Mouse (Mus musculus) megakaryocyte, adult 5-6 weeks (primary cell): Measurements from ENCODE around the gene Clgn. TPM values are rescaled to one million over a fixed set of nuclear protein-coding genes. Genes with fewer than 3 reads are reported as not detected.
"Not testable (repeated sequence)": the region's sequence is repeated elsewhere in the genome, so short reads cannot be mapped to it uniquely, and the experiment has no call there.

ENCODE experiments used
- ATAC-seq: 2 replicates; pipeline ENCODE4 v1.8.0; 2016; ENCODE audit warnings: mild to moderate bottlenecking, inconsistent platforms; ENCODE audit not compliant: poor library complexity, severe bottlenecking
- total RNA-seq, 2 experiments: library from RNA; stranded (forward) in 1 of 2; stranded (reverse) in 1 of 2; fragments of 153-499, 151-499 nt in 1 of 2; fragments of 221-1000, 200-1000 nt in 1 of 2; gene quantifications; 2 replicates each; pipeline versions ENCODE4 v1.2.3 to v1.2.4; 2015 to 2017

The Clgn gene
- total RNA-seq, 2 experiments from 2014 or later = not detected

DNA sequence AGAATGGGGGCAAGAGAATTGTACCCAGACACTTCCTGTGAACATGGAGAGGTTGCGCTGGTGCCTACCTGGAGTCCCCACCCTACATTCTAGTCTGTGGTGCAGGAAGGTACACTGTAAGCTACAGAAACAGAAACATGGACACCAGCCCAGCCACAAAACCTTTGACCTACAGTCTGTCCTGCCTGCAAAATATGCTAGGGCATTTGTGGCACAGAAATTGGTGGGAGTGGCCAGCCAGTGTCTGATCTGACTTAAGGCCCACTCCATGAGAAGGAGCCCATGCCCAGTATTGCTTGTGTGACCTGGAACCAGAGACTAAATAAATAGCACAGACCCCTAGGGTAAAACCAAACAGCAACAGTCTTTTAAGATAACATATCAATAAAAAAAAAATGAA lies 31.7 kb downstream of the Clgn start:
- no peak for ATAC-seq

DNA sequence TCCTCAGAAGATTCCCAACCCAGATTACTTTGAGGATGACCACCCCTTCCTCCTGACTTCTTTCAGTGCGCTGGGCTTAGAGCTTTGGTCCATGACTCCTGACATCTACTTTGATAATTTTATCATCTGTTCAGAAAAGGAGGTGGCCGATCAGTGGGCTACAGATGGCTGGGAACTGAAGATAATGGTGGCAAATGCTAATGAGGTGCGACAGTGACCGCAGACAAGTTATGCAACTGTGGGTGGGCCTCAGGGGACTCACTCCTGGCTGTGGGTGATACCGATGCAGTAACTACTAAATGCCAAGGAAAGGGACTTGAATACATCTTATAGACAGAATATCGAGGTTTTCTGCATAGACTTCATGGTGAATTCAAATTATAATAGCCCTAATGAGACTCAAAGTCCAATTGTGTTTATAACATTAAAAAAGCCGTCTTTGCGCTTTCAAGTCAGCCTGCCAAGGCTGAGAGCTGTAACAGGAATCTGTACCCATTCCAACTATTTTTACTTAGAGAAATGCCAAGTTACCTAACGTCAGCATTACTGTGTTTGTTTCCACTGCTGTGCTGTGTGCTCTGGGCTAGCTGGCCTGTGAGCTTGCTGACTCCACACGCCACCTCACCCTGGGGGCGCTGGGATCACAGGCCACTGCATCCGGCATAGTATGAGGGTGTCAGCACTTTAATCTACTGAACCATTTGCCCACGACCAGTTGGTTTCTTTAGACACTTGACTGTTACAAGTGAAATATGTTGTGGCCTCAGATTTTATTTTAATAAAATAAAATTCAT lies 33.6 kb downstream of the Clgn start:
- ATAC-seq = peak; percentile 56

DNA sequence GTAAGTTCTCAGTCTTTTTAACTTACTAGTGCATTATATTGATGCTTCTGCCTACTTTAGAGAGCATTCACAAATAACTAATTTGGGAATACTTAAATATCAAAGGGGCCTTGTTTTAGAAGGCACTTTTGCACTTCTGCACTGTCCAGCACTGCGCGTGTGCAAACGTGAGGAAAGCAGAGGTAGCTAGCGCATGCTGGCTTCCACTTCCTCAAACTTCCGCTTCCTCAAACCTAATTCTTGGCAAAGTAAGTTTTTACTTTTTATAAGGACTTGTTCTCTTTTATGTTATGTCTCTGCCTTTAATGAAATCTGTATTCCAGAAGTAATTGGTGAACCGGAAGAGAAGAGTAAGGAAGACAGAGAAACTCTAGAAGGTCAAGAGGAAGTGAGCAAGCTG lies 35.5 kb downstream of the Clgn start:
- peak; percentile 77 for ATAC-seq

DNA sequence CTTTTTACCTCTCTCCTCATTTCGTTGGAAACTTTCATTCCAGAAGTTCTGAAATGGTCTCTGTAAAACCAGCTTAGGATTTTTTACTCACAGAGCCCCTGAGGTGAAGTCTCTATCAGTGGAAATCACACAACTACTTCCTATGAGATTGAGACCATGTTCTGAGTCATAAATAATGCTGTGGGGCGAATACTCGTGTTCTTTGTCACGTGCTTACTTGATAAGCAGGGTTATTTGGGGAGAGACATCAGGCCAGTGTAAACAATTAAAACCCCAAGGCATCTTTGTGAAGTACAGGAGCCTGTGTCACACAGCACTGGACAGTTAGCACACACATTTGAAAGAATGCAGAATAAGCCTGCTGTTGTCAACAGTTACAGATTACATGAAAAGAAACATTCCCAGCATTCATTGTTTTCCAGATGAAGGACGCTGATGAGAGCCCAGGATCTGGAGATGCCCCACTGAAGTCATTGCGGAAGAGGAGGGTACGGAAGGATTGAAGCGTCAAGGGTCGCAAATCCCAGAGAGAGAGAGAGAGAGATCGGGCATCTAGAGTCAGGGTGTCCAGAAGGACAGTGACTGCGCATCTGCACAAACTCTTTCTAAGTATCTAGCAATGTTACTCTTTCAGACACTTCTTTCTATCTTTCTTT lies 36.6 kb downstream of the Clgn start:
- ATAC-seq = no peak

DNA sequence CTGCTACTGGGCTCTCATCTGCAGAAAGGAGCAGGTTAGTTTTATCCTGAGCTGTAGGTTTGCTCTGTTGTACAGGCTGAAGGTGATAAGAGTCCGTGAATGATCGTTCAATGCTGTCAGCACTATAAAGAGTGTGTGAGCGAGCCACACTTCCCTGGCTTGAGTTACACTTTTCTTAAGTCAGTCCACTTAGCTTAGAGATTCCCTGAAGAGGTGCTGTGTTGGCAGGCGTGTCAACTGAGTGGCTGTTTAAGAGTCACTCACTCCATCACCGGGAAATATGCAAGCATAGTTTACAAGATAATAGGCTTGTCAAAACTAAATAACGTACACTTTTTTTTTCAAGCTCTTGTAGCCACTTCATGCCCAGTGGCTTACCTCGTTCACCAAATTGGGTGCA lies 37.3 kb downstream of the Clgn start:
- ATAC-seq = no peak

DNA sequence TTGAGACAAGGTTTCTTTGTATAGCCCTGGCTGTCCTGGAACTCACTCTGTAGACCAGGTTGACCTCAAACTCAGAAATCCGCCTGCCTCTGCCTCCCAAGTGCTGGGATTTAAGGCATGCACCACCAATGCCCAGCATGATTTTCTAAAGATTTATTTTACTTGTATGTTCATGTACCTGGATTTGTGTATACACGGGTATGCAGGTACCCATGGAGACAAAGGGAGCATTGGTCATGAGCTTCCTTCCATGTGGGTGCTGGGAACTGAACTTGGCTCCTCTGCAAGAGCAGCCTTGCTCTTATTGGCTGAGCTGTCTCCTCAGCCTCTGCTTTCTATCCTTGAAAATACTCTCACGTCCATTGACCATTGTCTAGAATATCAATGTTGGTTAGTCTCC lies 39.0 kb downstream of the Clgn start:
- ATAC-seq = not testable (repeated sequence)

DNA sequence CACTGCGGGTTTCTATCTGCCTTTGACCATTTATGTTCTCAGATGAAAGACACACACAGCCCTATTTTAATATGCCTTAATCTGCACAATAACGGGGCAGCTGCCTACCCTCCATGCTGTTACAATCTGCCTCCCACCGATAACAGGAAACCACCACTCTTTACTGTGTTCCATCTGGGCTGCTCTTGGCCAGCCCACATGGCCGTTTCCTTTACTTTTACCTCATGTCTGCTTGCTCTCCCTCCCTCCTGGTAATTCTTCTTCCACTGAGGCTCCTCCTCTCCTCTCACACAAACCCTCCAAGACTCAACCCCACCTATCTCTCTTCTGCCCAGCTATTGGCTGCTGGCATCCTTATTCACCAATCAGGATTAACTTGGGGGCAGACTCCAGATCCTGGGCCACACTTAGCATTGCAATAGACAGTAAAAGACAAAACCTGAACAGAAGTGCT lies 39.4 kb downstream of the Clgn start:
- ATAC-seq = peak; percentile 53

DNA sequence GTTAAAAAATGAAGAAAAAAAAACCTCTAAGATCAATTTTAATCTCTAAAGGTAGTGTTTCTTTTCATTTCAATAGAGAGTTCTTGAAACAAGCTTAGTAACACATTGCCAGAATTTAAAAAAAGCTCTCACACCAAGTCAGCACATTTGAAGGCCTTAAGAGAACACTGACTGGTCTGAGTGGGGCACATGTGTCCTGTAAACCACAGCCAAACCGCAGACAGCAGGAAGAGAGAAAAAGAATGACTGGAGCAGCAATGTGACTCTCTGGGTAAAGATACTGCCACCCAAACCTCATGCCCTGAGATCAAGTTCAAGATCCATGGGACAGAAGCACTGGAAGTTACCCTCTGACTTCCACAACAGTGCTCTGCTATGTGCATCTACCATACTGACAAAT lies 47.4 kb downstream of the Clgn start:
- ATAC-seq = no peak

DNA sequence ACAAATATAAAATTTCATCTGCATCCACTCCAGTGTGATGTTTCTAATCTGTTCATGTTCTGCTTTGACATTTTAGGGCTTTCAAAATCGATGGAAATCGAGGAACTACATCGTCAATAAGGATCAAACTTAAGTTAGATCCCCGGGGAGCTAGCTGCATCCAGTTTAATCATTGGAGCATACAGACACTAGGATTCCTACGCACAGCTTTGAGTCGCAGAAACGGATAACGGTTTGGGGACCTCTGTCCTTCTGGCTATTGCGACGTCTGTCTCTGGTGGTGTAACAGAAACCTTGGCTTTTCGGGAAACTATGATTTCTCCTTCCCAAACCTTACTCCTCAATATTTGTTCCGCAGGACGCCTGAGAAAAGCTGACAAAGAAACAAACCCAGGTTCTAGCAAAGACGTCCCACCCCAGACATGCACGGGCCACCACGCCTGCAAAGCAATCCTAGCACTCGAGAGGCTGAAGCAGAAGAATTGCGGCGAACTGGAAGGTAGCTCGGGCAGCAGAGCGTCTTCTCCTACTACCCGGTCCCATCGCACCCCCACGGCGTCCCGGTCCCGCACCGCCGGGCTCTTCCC lies 52.1 kb downstream of the Clgn start:
- ATAC-seq = no peak

DNA sequence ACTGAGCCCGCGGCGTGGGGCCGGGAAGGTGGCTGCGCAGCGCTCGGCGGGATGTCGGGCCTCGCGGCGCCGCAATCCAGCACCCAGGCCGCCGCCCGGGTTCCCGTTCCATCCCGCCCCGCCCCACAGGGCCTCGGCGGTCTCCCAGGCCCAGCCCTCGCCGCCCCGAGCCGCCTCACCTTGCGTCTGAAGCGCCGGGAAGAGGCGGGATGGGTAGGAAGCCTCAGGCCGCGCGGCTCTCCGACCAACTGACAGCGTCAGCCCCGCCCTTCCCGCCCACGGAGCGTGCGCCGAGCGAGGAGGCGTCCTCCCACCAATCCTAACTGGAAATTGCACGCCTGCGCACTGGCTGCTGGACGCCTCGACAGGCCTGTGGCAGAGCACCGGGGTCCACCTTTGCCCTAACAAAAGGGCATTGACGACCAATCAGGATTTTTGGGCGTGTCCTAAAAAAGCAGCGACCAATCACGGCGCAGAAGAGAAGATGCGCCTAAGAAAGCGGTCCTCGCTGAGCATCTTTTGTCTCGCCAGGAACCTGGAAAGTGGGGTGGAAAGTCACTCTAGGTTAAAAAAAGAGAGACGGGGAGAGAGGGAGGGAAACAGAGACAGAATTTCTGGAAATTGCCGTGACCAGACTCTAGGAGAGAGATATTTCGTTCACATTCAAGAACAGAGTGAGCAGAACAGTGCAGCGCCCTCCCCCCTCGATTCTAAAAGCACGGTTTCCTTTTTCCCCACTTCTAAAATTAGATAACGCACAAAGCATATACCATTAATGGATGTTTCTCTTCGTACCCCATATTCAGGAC lies 52.8 kb downstream of the Clgn start:
- peak; percentile 97 for ATAC-seq

DNA sequence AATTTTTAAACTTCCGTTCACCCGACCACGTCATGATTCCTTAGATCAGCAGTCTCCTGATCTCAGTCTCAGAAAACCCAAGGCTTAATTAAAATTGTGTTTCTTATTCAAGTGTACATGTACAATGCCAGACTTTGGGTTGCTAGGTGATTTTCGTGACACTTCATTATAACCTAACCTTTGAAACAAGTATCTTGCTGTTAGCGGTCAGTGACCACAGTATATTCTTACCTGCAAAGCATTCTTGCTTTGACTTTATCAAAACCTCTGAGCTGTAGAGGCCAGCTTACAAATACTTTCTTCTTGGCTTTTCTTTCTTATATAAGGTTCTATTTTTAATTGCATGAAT lies 53.4 kb downstream of the Clgn start:
- no peak for ATAC-seq

DNA sequence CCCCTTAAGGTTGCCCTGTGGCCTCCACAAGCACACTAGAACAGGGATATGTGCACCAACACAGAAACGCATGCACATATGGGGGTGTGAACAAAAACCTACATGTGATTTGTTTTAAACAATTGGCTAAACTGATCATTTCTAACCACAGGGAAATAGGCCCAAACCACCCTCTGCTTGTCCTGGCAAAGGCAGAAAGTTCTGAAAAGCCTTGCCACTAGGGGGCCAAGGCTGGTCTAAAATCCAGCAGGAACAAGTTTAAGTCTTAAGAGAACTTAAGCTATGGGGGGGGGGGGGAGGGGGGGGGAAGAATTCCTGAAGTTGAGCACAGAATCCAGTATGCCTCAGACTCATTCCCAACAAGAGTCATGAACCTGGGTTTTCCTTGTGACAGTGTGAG lies 60.3 kb downstream of the Clgn start:
- peak; percentile 45 for ATAC-seq

DNA sequence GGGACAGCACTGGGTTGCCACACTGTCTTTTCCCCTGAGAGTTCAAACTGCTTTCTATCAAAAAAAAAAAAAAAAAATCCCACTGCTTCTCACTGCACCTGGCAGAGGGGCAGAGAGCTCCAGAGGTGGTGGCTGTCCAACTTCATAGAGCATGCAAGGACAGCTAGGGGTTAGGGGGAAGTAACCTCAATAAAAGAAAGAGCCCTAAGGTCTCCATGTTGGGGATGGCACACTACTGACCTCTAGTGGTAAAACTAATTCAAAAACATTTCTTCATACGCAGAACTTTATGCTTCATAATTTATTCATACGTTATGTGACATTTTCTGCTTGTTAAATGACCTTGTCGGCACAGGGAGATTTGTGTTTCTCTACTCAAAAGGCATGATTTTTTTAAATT lies 61.4 kb downstream of the Clgn start:
- ATAC-seq = peak; percentile 92

DNA sequence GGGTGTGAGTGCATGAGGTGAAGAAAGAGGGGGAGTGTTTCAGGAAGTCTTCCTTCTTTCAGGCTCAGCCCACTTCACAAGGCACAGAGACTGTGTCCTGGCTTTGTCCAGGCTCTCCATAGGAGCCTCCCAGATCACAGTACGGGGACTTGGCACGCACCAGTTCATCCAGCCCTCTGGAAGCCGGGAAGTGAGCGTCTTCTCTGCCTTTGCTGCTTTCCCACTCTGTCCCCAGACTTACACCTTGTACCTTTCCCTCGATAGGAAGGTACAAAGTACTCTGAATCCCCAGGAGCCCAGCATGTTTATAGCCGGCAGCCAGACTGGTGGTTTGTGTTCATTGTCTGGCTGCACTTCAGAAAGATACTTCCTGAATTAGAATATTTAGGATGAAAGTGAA lies 67.5 kb downstream of the Clgn start:
- ATAC-seq = no peak

DNA sequence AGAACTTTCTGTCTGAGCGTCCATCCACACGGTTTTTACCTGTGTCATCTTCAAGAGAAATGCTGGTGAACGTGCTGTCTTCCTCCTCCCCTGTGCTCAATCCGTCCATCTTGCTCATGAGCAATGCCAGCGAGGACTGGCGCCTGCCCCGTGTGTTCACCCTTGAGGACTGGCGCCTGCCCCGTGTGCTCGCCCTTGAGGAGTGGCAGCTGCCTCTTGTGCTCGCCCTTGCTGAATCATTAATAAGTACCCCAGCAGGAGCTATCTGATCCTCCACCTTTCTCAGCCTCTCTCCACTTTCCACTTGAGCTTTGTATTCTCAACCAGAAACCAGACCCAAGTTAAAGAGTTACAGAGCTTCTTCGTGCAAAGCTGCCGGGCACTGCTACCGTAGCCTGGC lies 68.6 kb downstream of the Clgn start, which contains the start of gene Scoc:
Gene Scoc (minus strand): TSS at position 170 of the 400 bp plus-strand sequence.
- ATAC-seq = no peak

DNA sequence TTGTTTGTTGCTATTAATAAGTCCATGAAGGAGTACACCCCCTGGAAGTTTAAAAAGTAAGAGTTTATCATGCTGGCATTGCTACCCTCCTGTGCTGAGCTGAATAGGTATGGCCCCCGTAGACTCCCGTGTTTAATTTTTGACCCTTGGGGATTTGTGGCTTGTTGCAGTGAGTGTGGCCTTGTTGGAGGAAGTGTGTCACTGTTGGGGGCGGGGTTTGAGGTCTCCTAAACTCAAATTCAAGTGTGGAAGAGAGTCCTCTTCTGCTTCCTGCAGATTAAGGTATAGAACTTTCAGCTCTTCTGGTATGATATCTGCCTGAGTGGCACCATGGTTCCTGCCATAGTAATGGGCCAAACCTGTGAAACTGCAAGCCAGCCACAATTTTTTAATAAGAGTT lies 69.9 kb downstream of the Clgn start:
- ATAC-seq = no peak

Other genes with a start within 250 kb of the Clgn start
- 6.5 and 9.3 TPM in 2 replicates for gene Tbc1d9, start 224.5 kb upstream of the Clgn start, total RNA-seq (2015)
- 13.4 and 18.6 TPM in 2 replicates for gene Tbc1d9, start 224.5 kb upstream of the Clgn start, total RNA-seq (2017)
- 0.29 and 0.89 TPM in 2 replicates for gene Gm10645, start 223.7 kb upstream of the Clgn start, total RNA-seq (2015)
- 0.51 TPM in 1 of 2 replicates, not detected in the other for gene Gm10645, start 223.7 kb upstream of the Clgn start, total RNA-seq (2017)
- gene Ucp1, start 99.5 kb upstream of the Clgn start, total RNA-seq (2015) = not detected in 2 replicates
- gene Ucp1, start 99.5 kb upstream of the Clgn start, total RNA-seq (2017) = 0.07 TPM in 1 of 2 replicates, not detected in the other
- gene Elmod2, start 57.4 kb upstream of the Clgn start, total RNA-seq (2015) = 17.1 and 18.8 TPM in 2 replicates
- 20.2 and 23.3 TPM in 2 replicates for gene Elmod2, start 57.4 kb upstream of the Clgn start, total RNA-seq (2017)
- gene Mgat4d, start 41.4 kb upstream of the Clgn start, total RNA-seq (2015) = not detected in 2 replicates
- gene Mgat4d, start 41.4 kb upstream of the Clgn start, total RNA-seq (2017) = not detected in 2 replicates
- gene Scoc, start 68.5 kb downstream of the Clgn start, total RNA-seq (2015) = 45.5 and 45.6 TPM in 2 replicates
- gene Scoc, start 68.5 kb downstream of the Clgn start, total RNA-seq (2017) = 18.8 TPM in 2 replicates
- not detected in 2 replicates for gene Olfr370, start 145.9 kb downstream of the Clgn start, total RNA-seq (2015)
- gene Olfr370, start 145.9 kb downstream of the Clgn start, total RNA-seq (2017) = not detected in 2 replicates
- gene Ndufb7, start 176.8 kb downstream of the Clgn start, total RNA-seq (2015) = 132 and 161 TPM in 2 replicates
- gene Ndufb7, start 176.8 kb downstream of the Clgn start, total RNA-seq (2017) = 205 and 227 TPM in 2 replicates
- 282 and 314 TPM in 2 replicates for gene Tecr, start 218.1 kb downstream of the Clgn start, total RNA-seq (2015)
- 248 and 255 TPM in 2 replicates for gene Tecr, start 218.1 kb downstream of the Clgn start, total RNA-seq (2017)
- 40.0 and 40.7 TPM in 2 replicates for gene Dnajb1, start 218.3 kb downstream of the Clgn start, total RNA-seq (2015)
- 26.4 and 34.4 TPM in 2 replicates for gene Dnajb1, start 218.3 kb downstream of the Clgn start, total RNA-seq (2017)